Mouse (Mus musculus) lung, adult 2 months (tissue): Measurements from ENCODE around the gene Pld2.

ENCODE experiments used
- CTCF ChIP-seq: fragments of 200-500 bp; IDR thresholded peaks from 2 replicates; pipeline ENCODE4 v1.5.1; 2011; ENCODE audit warnings: mild to moderate bottlenecking, low read length, control low read depth; ENCODE audit not compliant: insufficient read depth
- POLR2A ChIP-seq: fragments of 200-500 bp; IDR thresholded peaks from 2 replicates; pipeline ENCODE4 v1.6.1; 2011; ENCODE audit warnings: low read depth, mild to moderate bottlenecking, control low read depth, low read length, borderline replicate concordance; ENCODE audit errors: extremely low read depth

GRCm38 (mm10) chr11:70580921-70581320 lies 41.1 kb downstream of the Pld2 start:
- TF ChIP-seq CTCF, result no peak
- no peak for TF ChIP-seq POLR2A
